Mouse (Mus musculus) liver, adult 2 months (tissue): ENCODE measurements around the gene Polr1a. TPM values are rescaled to one million over a fixed set of nuclear protein-coding genes. Genes with fewer than 3 reads are reported as not detected.
A peak's percentile ranks its signal among the peaks of the same experiment; 100 is the strongest.

Experiments
- DNase-seq: peaks from one replicate; pipeline ENCODE4 v3.0.0-alpha.2; 2011; ENCODE audit warnings: low read depth, low spot score; ENCODE audit errors: extremely low read depth
- H3K27ac ChIP-seq: fragments of 200-500 bp; replicated peaks from 2 replicates; pipeline ENCODE4 v1.5.1; 2012; ENCODE audit warnings: low read depth, mild to moderate bottlenecking, control low read depth, inconsistent platforms, low read length; ENCODE audit not compliant: insufficient read depth
- H3K27me3 ChIP-seq: fragments of 200-500 bp; 2 replicates; pipeline ENCODE4 v1.6.1; 2012; ENCODE audit warnings: mild to moderate bottlenecking, moderate library complexity, low read length, inconsistent platforms; ENCODE audit not compliant: control insufficient read depth, insufficient read depth
- H3K36me3 ChIP-seq: fragments of 200-500 bp; 2 replicates; pipeline ENCODE4 v1.6.1; 2012; ENCODE audit warnings: low read length, inconsistent platforms; ENCODE audit not compliant: control insufficient read depth, insufficient read depth
- H3K4me1 ChIP-seq: fragments of 200-500 bp; 2 replicates; pipeline ENCODE4 v1.6.1; 2011; ENCODE audit warnings: low read length; ENCODE audit not compliant: control insufficient read depth, insufficient read depth
- H3K4me3 ChIP-seq: fragments of 200-500 bp; 2 replicates; pipeline ENCODE4 v1.5.1; 2011; ENCODE audit warnings: low read depth, mild to moderate bottlenecking, control low read depth, low read length, moderate library complexity; ENCODE audit not compliant: insufficient read depth
- H3K79me2 ChIP-seq: fragments of 200-500 bp; 2 replicates; pipeline ENCODE4 v1.6.1; 2012; ENCODE audit warnings: inconsistent platforms, mild to moderate bottlenecking, low read length, moderate library complexity; ENCODE audit not compliant: control insufficient read depth, insufficient read depth
- H3K9ac ChIP-seq: fragments of 200-500 bp; 2 replicates; pipeline ENCODE4 v1.6.1; 2012; ENCODE audit warnings: low read depth, mild to moderate bottlenecking, control low read depth, inconsistent platforms, low read length
- CTCF ChIP-seq: fragments of 200-500 bp; IDR thresholded peaks from 2 replicates; pipeline ENCODE4 v1.5.1; 2011; ENCODE audit warnings: low read depth, low read length, control low read depth
- POLR2A ChIP-seq: fragments of 200-500 bp; IDR thresholded peaks from 2 replicates; pipeline ENCODE4 v1.6.1; 2011; ENCODE audit warnings: low read length, control low read depth; ENCODE audit not compliant: insufficient read depth; ENCODE audit errors: extremely low read depth
- whole genome bisulfite sequencing: fragments of 180-500 bp; shearing (Covaris S2); methylation state at CpG from one replicate; pipeline ENCODE4 v1.1.7; 2018; 5-methylcytosine and 5-hydroxymethylcytosine counted together
- polyA plus RNA-seq: library from polyadenylated mRNA; depleted of rRNA; stranded (reverse); fragments of >200 nt; gene quantifications from 2 replicates; pipeline ENCODE4 v1.2.3, GENCODE M21; 2012
- total RNA-seq: library from RNA; depleted of rRNA; stranded (reverse); fragments of >200 nt; gene quantifications from 2 replicates; pipeline ENCODE4 v1.2.3, GENCODE M21; 2014

Polr1a gene
- total and polyA plus RNA-seq, 2 experiments = 8.6 to 9.3 TPM

DNA sequence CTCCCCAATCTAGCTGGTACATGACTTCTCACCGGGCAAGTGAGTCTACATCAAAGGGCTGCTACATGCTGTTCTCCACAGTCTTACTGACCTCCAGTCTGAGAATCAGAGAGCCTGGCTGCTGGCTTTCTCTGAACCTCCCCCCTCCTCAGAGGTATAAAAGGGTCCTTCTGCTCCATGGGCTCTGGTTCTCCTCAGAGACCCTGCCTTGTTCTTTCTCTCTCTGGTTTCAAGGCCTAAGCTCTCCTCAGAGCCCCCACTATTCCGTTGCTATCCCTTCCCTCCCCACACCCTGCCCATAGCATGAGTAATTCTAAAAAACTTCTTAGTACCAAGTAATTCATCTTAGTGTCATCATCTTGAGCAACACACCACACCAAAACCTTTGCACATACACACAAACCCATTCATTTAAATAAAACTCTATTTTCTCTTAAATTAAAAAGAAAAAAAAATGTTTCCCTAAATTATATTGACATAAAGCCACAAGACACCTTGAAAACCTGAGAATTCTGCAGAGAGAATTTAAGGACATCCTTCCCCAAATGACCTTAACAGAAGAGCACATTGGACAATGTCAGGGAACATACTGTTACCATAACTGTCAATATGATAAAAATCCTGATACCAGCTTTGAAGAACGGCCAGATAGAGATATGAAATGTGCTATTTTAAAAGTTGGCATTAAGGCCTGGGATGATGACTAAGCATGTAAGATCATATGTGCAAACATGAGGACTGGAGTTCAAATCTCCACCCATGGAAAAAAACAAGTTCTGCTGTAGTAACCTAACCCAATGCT, 98.8 kb downstream of the Polr1a start:
- TF ChIP-seq CTCF = no peak
- no peaks in the 10 kb centered on the region for H3K4me1 ChIP-seq
- no peak overlapping the region for H3K9ac ChIP-seq
- DNase-seq = no peak
- WGBS = 80% methylated on average over 3 of the region's 3 CpGs
- H3K36me3 ChIP-seq = no peaks in the 10 kb centered on the region
- no peaks in the 10 kb centered on the region for H3K79me2 ChIP-seq
- no peak overlapping the region for H3K27ac ChIP-seq
- no peak overlapping the region for H3K4me3 ChIP-seq
- H3K27me3 ChIP-seq = no peaks in the 10 kb centered on the region

DNA sequence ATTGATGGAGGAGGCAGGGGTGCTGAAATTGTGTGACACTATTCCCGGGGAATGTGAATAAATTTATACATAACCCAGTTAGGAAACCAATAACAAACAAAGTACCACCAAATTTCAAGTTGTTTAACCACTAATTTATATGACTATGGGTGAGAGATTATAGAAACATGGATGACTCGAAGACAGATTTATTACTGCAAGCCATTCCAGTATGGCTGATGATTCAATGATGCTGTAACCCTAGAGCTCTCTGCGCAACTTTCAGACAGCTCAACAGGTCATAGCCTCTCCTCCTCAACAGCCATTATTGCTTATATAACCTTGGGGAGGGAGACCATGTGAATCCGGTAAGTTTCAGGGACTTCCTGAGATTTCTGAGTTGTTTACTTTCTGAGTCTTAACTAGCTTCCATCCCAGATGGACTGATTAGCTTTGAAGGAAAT, 99.4 kb downstream of the Polr1a start:
- Histone ChIP-seq H3K9ac (no peak overlapping the region), H3K79me2 (no peaks in the 10 kb centered on the region), H3K27ac (no peak overlapping the region), H3K36me3 (no peaks in the 10 kb centered on the region), H3K4me3 (no peak overlapping the region), H3K27me3 (no peaks in the 10 kb centered on the region), H3K4me1 (no peaks in the 10 kb centered on the region)
- no peak for TF ChIP-seq CTCF
- TF ChIP-seq POLR2A = no peak
- WGBS = 96% methylated on average over 4 of the region's 4 CpGs
- no peak for DNase-seq

DNA sequence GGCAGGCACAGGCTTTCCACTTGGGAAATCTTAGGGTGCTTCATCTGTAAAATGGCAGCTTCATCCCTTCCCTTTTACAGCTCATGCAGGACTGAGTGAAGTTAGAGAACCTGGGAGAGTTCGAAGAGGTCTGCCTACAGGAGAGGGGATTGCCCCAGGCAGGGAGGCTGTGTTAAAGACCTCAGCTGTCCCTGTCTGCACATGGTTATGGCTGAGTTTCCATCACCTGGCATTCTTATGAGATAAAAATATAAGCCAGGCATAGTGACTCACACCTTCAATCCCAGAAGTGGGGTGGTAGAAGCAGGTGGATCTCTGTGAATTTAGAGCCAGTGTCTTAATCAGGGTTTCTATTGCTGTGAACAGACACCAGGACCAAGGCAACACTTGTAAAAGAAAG, 100.6 kb downstream of the Polr1a start:
- 92% methylated on average over 1 of the region's 1 CpGs for WGBS
- Histone ChIP-seq H3K27me3 (no peaks in the 10 kb centered on the region), H3K36me3 (no peaks in the 10 kb centered on the region), H3K27ac (no peak overlapping the region), H3K79me2 (no peaks in the 10 kb centered on the region), H3K4me3 (no peak overlapping the region), H3K9ac (no peak overlapping the region), H3K4me1 (no peaks in the 10 kb centered on the region)
- DNase-seq = no peak
- no peak for TF ChIP-seq POLR2A
- no peak for TF ChIP-seq CTCF

DNA sequence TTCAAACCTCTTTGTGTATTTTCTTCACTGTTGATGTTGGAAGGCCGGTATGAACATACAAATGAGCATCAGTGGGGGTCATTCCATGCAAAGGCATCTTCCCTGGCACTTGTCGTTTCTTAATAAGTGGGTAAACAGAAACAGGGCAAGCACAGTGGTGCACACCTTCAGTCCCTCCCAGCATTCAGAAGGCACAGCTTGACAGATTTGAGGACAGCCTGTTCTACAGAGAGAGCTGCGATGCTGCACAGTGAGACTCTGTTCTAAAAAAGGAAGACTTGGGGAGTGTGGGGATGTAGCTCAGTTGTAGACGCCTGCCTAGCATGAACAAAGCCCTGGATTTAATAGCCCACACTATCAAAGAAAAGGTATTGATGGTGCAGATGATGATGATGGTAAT, 105.2 kb downstream of the Polr1a start:
- H3K79me2 ChIP-seq = no peaks in the 10 kb centered on the region
- no peaks in the 10 kb centered on the region for H3K27me3 ChIP-seq
- no peak for TF ChIP-seq POLR2A
- TF ChIP-seq CTCF = no peak
- no peak overlapping the region for H3K4me3 ChIP-seq
- no peaks in the 10 kb centered on the region for H3K4me1 ChIP-seq
- H3K9ac ChIP-seq = no peak overlapping the region
- no peak overlapping the region for H3K27ac ChIP-seq
- no peaks in the 10 kb centered on the region for H3K36me3 ChIP-seq
- 90% methylated on average over 4 of the region's 4 CpGs for WGBS
- DNase-seq = no peak

DNA sequence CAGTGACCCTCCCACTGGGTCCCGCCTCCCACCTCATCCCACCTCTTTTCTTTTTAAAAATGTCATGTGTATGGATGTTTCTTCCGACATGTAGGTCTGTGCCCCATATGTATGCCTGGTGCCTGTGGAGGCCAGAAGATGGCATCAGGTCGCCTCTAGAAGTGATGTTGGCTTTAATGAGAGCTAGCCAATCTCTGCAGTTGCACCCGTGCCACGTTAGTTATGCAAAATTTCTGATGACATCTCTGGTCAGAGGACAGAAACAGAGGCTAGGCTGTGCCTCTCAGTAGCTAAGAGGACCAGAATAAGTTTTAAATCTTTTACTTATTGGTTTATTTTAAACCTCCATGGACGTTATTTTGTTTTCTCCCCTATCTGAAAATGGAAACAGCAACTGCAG, 109.2 kb downstream of the Polr1a start:
- no peaks in the 10 kb centered on the region for H3K27me3 ChIP-seq
- H3K4me1 ChIP-seq = no peaks in the 10 kb centered on the region
- TF ChIP-seq CTCF (peak; percentile 54), POLR2A (no peak)
- 58% methylated on average over 6 of the region's 6 CpGs for WGBS
- no peak overlapping the region for H3K27ac ChIP-seq
- no peak overlapping the region for H3K9ac ChIP-seq
- H3K4me3 ChIP-seq = no peak overlapping the region
- no peaks in the 10 kb centered on the region for H3K36me3 ChIP-seq
- peak; percentile 76 for DNase-seq
- H3K79me2 ChIP-seq = no peaks in the 10 kb centered on the region

DNA sequence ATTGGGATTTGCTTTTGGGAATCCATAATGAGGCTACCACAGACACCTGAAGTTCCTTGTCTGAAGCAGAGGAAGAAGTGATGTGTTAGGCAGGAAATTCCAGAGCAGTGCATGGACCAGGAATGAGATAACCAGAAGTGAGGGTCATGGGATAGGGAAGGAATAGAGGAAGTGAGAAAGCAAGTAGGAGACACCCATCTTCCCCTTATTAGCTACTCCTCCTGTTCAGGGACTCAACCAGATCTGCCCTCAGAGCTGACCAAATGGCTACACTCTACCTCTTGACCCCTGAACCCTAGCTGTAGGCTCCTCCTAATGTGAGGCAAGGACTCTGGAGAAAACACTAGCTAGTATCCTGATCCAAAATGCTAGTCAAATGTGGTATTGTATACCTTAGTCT, 116.6 kb downstream of the Polr1a start:
- Histone ChIP-seq H3K27ac (no peak overlapping the region), H3K4me3 (no peak overlapping the region), H3K36me3 (no peaks in the 10 kb centered on the region)

More for the DNA sequence above, 116.6 kb downstream of the Polr1a start:
- no peak for TF ChIP-seq POLR2A
- TF ChIP-seq CTCF = no peak
- Histone ChIP-seq H3K4me1 (peaks cover 14% of the 10 kb centered on the region), H3K27me3 (no peaks in the 10 kb centered on the region), H3K9ac (no peak overlapping the region), H3K79me2 (no peaks in the 10 kb centered on the region)
- no peak for DNase-seq
